Mouse (Mus musculus) kidney, adult 2 months (tissue): Measurements from ENCODE around the gene Tmem101.
A peak's percentile ranks its signal among the peaks of the same experiment; 100 is the strongest.

Experiments
- CTCF ChIP-seq: fragments of 200-500 bp; conservative IDR thresholded peaks from 2 replicates; pipeline ENCODE4 v1.5.1; 2011; ENCODE audit warnings: low read depth, mild to moderate bottlenecking, control low read depth, low read length, moderate library complexity, mixed read lengths; ENCODE audit not compliant: insufficient read depth, insufficient read length
- POLR2A ChIP-seq: fragments of 200-500 bp; IDR thresholded peaks from one replicate; pipeline ENCODE4 v1.6.1; 2011; ENCODE audit warnings: low read depth, low read length, control low read depth

DNA sequence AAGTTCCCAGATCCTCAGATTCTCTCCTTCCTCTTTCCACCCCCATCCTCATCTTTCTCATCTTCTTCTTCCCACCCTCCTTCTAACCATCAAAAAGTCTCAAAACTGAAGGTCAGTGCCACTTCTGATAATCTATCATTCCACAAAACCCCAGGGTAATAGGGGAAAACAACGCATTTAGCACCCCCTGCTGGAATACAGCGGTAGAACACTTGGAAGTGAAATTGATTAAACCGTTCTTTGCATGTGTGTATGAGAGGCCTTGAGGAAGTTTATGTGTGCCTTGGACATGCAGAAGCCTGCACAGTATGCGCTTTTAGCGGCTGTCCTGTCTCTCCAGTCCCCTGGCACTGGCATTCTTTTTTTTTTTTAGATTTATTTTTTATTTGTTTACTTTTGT lies 15.7 kb downstream of the Tmem101 start:
- no peak for TF ChIP-seq POLR2A
- TF ChIP-seq CTCF: peak; percentile 36
